Mouse (Mus musculus) stomach, embryonic 16.5 days (tissue): ENCODE measurements around the gene Agt. TPM values are rescaled to one million over a fixed set of nuclear protein-coding genes. Genes with fewer than 3 reads are reported as not detected.
A peak's percentile ranks its signal among the peaks of the same experiment; 100 is the strongest.

Experiments
- ATAC-seq: fragments of 200-750 bp; cut with Nextera tagmentation; 2 replicates; pipeline ENCODE4 v1.8.0; 2017; ENCODE audit warnings: moderate number of reproducible peaks, moderate TSS enrichment; ENCODE audit not compliant: insufficient read depth, low FRiP score
- H3K27ac ChIP-seq: fragments of 300-500 bp; sonication (generic); 2 replicates; pipeline ENCODE4 v1.5.1; 2014; ENCODE audit warnings: low read length
- H3K27me3 ChIP-seq: fragments of 300-500 bp; sonication (generic); 2 replicates; pipeline ENCODE4 v1.6.1; 2014; ENCODE audit warnings: low read length, control low read depth, mixed read lengths; ENCODE audit not compliant: control insufficient read depth, insufficient read depth
- H3K36me3 ChIP-seq: fragments of 300-500 bp; sonication (generic); 2 replicates; pipeline ENCODE4 v1.6.1; 2014; ENCODE audit warnings: low read length; ENCODE audit not compliant: control insufficient read depth, insufficient read depth
- H3K4me1 ChIP-seq: fragments of 300-500 bp; sonication (generic); 2 replicates; pipeline ENCODE4 v1.6.1; 2014; ENCODE audit warnings: low read length, control low read depth, mixed read lengths; ENCODE audit not compliant: control insufficient read depth, insufficient read depth
- H3K4me2 ChIP-seq: fragments of 300-500 bp; sonication (generic); 2 replicates; pipeline ENCODE4 v1.6.1; 2014; ENCODE audit warnings: low read depth, low read length, mixed read lengths
- H3K4me3 ChIP-seq: fragments of 300-500 bp; sonication (generic); replicated peaks from 2 replicates; pipeline ENCODE4 v1.5.1; 2014; ENCODE audit warnings: mild to moderate bottlenecking, low read length
- H3K9ac ChIP-seq: fragments of 300-500 bp; sonication (generic); 2 replicates; pipeline ENCODE4 v1.6.1; 2014; ENCODE audit warnings: low read length
- H3K9me3 ChIP-seq: fragments of 300-500 bp; sonication (generic); replicated peaks from 2 replicates; pipeline ENCODE4 v1.6.1; 2016; ENCODE audit warnings: low read length, control low read depth; ENCODE audit not compliant: control insufficient read depth
- WGBS: fragments of 180-500 bp; shearing (Covaris S2); extraction: QIAGEN DNeasy Blood & Tissue Kit; methylation state at CpG from one replicate; pipeline ENCODE4 v1.1.7; 2014; 5-methylcytosine and 5-hydroxymethylcytosine counted together
- polyA plus RNA-seq: library from polyadenylated mRNA; unstranded; fragments of >200 nt; fragmentation: Nextera tagmentation; extraction: Ambion mirVana; gene quantifications from 2 replicates; pipeline ENCODE4 v1.2.1, GENCODE M21; 2015

The Agt gene
- polyA plus RNA-seq, 1 experiment from 2014 or later = 20.0 TPM

- Histone ChIP-seq H3K4me1 (0 out of 2 replicates have a peak, but pooled peaks cover 4% of the 10 kb centered on the region), H3K4me3 (no peak overlapping the region), H3K4me2 (no peak overlapping the region), H3K27me3 (0 out of 2 replicates have a peak, but pooled peaks cover 2% of the 10 kb centered on the region), H3K9me3 (no peaks in the 10 kb centered on the region), H3K27ac (no peak overlapping the region), H3K36me3 (no peaks in the 10 kb centered on the region), H3K9ac (no peak overlapping the region)
- ATAC-seq = no peak
- 77% methylated on average over 6 of the region's 6 CpGs for WGBS
Measured at GRCm38 (mm10) chr8:124567126-124567525, 2.4 kb downstream of the Agt start.

GRCm38 (mm10) chr8:124557476-124557875, 12.0 kb downstream of the Agt start:
- WGBS = 70% methylated on average over 5 of the region's 5 CpGs
- no peaks in the 10 kb centered on the region for H3K9me3 ChIP-seq
- no peak for ATAC-seq
- 0 out of 2 replicates have a peak overlapping the region, but pooled peaks have one; percentile 2 for H3K9ac ChIP-seq
- H3K4me1 ChIP-seq = 0 out of 2 replicates have a peak, but pooled peaks cover 2% of the 10 kb centered on the region
- H3K36me3 ChIP-seq = peaks cover 3% of the 10 kb centered on the region
- no peaks in the 10 kb centered on the region for H3K27me3 ChIP-seq
- no peak overlapping the region for H3K4me3 ChIP-seq
- peak overlapping the region; percentile 13; the same call in 1 of the 2 replicates for H3K4me2 ChIP-seq
- H3K27ac ChIP-seq = no peak overlapping the region

DNA sequence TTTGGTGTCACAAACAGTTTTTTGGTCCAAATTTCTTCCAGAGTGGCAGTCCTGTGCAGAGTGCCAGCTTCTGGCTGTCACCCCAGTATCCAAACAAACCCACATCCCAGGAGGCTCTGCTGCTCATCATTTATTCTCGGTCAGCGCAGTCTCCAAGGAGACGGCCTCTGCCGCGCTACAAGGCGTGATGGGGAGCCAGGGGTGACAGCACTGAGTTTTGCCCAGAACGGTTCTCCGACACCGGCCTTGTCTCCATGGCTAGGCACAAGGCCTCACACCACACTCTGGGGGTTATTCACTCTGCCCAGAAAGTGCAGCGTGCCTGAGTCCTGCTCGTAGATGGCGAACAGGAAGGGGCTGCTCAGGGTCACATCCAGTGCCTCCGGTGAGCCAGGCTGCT, 12.8 kb downstream of the Agt start:
- H3K27me3 ChIP-seq = no peaks in the 10 kb centered on the region
- H3K27ac ChIP-seq = no peak overlapping the region
- no peak for ATAC-seq
- H3K4me2 ChIP-seq = peak overlapping the region; percentile 13; the same call in 1 of the 2 replicates
- H3K4me1 ChIP-seq = 0 out of 2 replicates have a peak, but pooled peaks cover 2% of the 10 kb centered on the region
- 82% methylated on average over 13 of the region's 13 CpGs for WGBS
- H3K36me3 ChIP-seq = peaks cover 10% of the 10 kb centered on the region
- H3K9me3 ChIP-seq = no peaks in the 10 kb centered on the region
- peak overlapping the region; percentile 39; the same call in 1 of the 2 replicates for H3K9ac ChIP-seq
- no peak overlapping the region for H3K4me3 ChIP-seq

- no peak for ATAC-seq
- Histone ChIP-seq H3K9me3 (no peaks in the 10 kb centered on the region), H3K27ac (no peak overlapping the region), H3K4me3 (no peak overlapping the region), H3K27me3 (no peaks in the 10 kb centered on the region), H3K9ac (no peak overlapping the region), H3K4me2 (no peak overlapping the region), H3K36me3 (peaks cover 14% of the 10 kb centered on the region), H3K4me1 (0 out of 2 replicates have a peak, but pooled peaks cover 2% of the 10 kb centered on the region)
- WGBS = 73% methylated on average over 7 of the region's 7 CpGs
Measured at GRCm38 (mm10) chr8:124556164-124556563, 13.3 kb downstream of the Agt start.

GRCm38 (mm10) chr8:124555113-124555750, 14.3 kb downstream of the Agt start:
- Histone ChIP-seq H3K36me3 (peaks cover 23% of the 10 kb centered on the region), H3K27ac (no peak overlapping the region), H3K4me3 (no peak overlapping the region), H3K9ac (no peak overlapping the region), H3K27me3 (no peaks in the 10 kb centered on the region), H3K4me2 (no peak overlapping the region), H3K4me1 (0 out of 2 replicates have a peak, but pooled peaks cover 2% of the 10 kb centered on the region), H3K9me3 (no peaks in the 10 kb centered on the region)
- WGBS = 87% methylated on average over 7 of the region's 7 CpGs
- ATAC-seq = no peak

DNA sequence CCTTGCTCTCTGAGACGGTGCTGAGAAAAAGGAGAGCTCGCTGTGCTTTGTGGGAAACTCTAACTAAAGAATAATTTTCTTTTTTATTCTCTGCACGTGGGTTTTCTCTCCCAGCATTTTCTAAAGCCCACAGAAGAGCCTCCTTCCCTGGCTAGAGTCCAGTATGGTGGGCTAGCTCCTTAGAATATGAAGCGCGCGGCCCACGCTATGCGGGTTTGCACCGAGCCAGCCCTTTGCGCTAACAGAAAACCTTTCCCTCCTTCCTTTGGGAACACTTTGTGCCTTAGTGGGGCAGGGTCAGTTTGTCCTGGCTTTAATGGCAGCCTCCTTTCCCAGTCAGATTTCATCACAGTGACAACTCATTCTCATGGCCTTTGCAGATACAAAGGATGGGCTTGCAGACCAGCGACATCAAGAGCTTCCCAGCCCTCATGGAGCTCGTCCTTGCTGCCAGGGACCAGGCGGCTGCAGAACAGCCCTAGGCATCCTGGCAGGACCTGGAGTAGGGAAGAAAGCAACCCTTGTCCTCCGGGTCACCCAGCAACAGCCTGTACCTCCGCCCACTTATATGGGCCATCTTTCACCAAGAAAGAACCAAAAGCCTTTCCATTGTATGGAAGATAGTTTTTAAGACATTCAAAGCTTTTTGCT, 18.4 kb downstream of the Agt start:
- H3K9ac ChIP-seq = no peak overlapping the region
- H3K27me3 ChIP-seq = no peaks in the 10 kb centered on the region
- H3K4me1 ChIP-seq = 0 out of 2 replicates have a peak, but pooled peaks cover 2% of the 10 kb centered on the region
- peaks cover 26% of the 10 kb centered on the region for H3K36me3 ChIP-seq
- no peak overlapping the region for H3K4me3 ChIP-seq
- ATAC-seq = no peak
- no peak overlapping the region for H3K4me2 ChIP-seq
- H3K9me3 ChIP-seq = no peaks in the 10 kb centered on the region
- 92% methylated on average over 15 of the region's 15 CpGs for WGBS
- H3K27ac ChIP-seq = no peak overlapping the region

DNA sequence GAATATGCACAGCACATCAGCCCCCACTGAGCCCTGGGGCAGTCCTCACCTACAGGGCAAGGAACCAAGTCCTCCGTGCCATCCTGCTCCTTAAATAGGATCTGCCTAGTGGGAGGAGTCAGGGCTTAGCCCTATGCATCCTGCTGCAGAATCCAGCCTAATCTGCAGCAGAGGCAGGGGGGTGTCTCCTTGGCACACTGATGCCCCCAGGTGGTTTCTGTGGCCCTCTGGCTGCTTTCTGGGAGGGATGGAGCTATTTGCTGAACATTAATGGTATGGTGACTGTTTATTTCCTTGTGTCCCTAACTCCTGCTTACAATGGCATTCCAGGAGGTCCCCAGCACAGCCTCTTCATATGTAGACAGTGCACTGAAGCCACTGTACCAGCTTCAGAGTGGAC, 21.3 kb downstream of the Agt start:
- Histone ChIP-seq H3K9me3 (no peaks in the 10 kb centered on the region), H3K4me3 (no peak overlapping the region), H3K27ac (no peak overlapping the region), H3K9ac (no peak overlapping the region), H3K4me2 (no peak overlapping the region), H3K36me3 (peaks cover 40% of the 10 kb centered on the region), H3K27me3 (no peaks in the 10 kb centered on the region), H3K4me1 (no peaks in the 10 kb centered on the region)
- WGBS = 85% methylated on average over 1 of the region's 1 CpGs
- ATAC-seq = no peak

DNA sequence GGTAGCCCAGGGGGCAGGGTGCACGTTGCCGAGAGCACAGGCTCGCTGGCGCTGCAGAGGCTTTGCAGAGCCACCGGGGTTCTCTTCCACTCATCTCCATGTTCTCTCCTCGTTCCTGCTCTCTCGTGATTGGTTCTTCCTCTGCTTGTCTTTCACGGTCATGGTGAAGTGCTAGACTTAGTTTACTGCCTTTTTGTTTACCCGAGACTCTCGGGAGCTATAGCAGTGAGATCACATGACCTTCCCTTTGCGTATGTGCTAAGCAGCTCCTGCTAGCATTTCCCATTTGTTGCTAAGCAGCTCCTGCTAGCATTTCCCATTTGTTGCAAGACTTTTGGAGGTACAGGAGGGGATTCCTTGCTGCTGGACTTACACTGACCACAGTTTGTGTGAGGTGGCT, 22.2 kb downstream of the Agt start:
- Histone ChIP-seq H3K27me3 (no peaks in the 10 kb centered on the region), H3K4me1 (no peaks in the 10 kb centered on the region), H3K36me3 (peaks cover 41% of the 10 kb centered on the region), H3K27ac (no peak overlapping the region), H3K4me2 (no peak overlapping the region), H3K9me3 (no peaks in the 10 kb centered on the region), H3K4me3 (no peak overlapping the region), H3K9ac (no peak overlapping the region)
- WGBS = 53% methylated on average over 11 of the region's 11 CpGs
- ATAC-seq = no peak

DNA sequence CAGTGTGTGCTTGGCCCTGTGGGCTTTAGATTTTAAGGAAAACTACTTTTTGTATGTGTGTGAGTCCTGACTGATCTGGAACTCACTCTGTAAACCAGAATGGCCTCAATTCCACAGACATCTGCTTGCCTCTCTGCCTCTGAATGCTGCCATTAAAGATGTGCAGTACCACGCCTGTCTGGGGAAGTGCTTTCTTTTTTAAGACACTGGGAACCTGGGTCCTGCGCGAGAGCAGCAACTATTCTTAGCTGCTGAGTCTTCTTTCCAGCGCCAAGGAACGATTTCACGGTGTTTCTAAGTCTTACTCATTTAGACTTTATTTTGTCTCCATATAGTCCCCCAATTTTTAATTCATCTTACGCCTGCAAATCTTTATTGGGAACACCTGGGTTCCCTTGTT, 22.7 kb downstream of the Agt start:
- Histone ChIP-seq H3K4me2 (no peak overlapping the region), H3K36me3 (peaks cover 41% of the 10 kb centered on the region), H3K27me3 (no peaks in the 10 kb centered on the region), H3K27ac (no peak overlapping the region), H3K4me3 (no peak overlapping the region), H3K9me3 (no peaks in the 10 kb centered on the region), H3K9ac (no peak overlapping the region), H3K4me1 (no peaks in the 10 kb centered on the region)
- 92% methylated on average over 7 of the region's 7 CpGs for WGBS
- no peak for ATAC-seq
